Mouse (Mus musculus): ENCODE results near the gene Cep57.

The Cep57 gene

GRCm38 (mm10) chr9:13826832-13827405 lies at the start of gene Cep57:
TSS of gene Cep57 (minus strand) at chr9:13827107.
- DNase-seq = peak; percentile 96 to 97

- no peak for DNase-seq
Observed at GRCm38 (mm10) chr9:13875340-13875739, 48.4 kb upstream of the Cep57 start.

GRCm38 (mm10) chr9:13874359-13874758 lies 47.5 kb upstream of the Cep57 start:
- DNase-seq = no peak

GRCm38 (mm10) chr9:13871631-13872030 lies 44.7 kb upstream of the Cep57 start:
- no peak for DNase-seq

- DNase-seq = no peak
Observed at GRCm38 (mm10) chr9:13867646-13868045, 40.7 kb upstream of the Cep57 start.

GRCm38 (mm10) chr9:13856777-13857176 lies 29.9 kb upstream of the Cep57 start:
- DNase-seq = no peak

- no peak for DNase-seq
Observed at GRCm38 (mm10) chr9:13856247-13856646, 29.3 kb upstream of the Cep57 start.

- DNase-seq = no peak
Observed at GRCm38 (mm10) chr9:13853876-13854275, 27.0 kb upstream of the Cep57 start.

- no peak for DNase-seq
Observed at GRCm38 (mm10) chr9:13848481-13849480, 21.9 kb upstream of the Cep57 start.

GRCm38 (mm10) chr9:13847591-13847990 lies 20.7 kb upstream of the Cep57 start:
- DNase-seq = no peak

GRCm38 (mm10) chr9:13836726-13837125 lies 9.8 kb upstream of the Cep57 start:
- no peak for DNase-seq

- DNase-seq = no peak
Observed at GRCm38 (mm10) chr9:13835256-13835655, 8.3 kb upstream of the Cep57 start.

- no peak for DNase-seq
Observed at GRCm38 (mm10) chr9:13828087-13828441, 1.2 kb upstream of the Cep57 start.

- peak; percentile 100 for DNase-seq
Observed at GRCm38 (mm10) chr9:13827406-13828086, 639 bp upstream of the Cep57 start, which contains the start of gene Fam76b. TSS of gene Fam76b (plus strand) at chr9:13827716.

- DNase-seq = peak; percentile 68 to 75
Observed at GRCm38 (mm10) chr9:13826391-13826805, 509 bp downstream of the Cep57 start.

GRCm38 (mm10) chr9:13825896-13826295 lies 1.0 kb downstream of the Cep57 start:
- DNase-seq = no peak

- DNase-seq = no peak
Observed at GRCm38 (mm10) chr9:13820774-13821173, 6.1 kb downstream of the Cep57 start.

- DNase-seq = no peak
Observed at GRCm38 (mm10) chr9:13818369-13818768, 8.5 kb downstream of the Cep57 start.

GRCm38 (mm10) chr9:13809937-13810336 lies 17.0 kb downstream of the Cep57 start:
- no peak for DNase-seq

GRCm38 (mm10) chr9:13807657-13808056 lies 19.2 kb downstream of the Cep57 start:
- no peak for DNase-seq

GRCm38 (mm10) chr9:13806854-13807253 lies 20.1 kb downstream of the Cep57 start:
- peak in 1 of 2 experiments; percentile 1 for DNase-seq

- DNase-seq = no peak
Observed at GRCm38 (mm10) chr9:13804480-13804879, 22.4 kb downstream of the Cep57 start.

GRCm38 (mm10) chr9:13794756-13795155 lies 32.2 kb downstream of the Cep57 start:
- DNase-seq = no peak

Measured in lung, adult 18-20 months (tissue).